Mouse (Mus musculus): ENCODE measurements around the gene Endod1. TPM values are rescaled to one million over a fixed set of nuclear protein-coding genes. Genes with fewer than 3 reads are reported as not detected.

Gene Endod1
- polyA plus RNA-seq, 1 experiment, result 4.0 TPM

DNA sequence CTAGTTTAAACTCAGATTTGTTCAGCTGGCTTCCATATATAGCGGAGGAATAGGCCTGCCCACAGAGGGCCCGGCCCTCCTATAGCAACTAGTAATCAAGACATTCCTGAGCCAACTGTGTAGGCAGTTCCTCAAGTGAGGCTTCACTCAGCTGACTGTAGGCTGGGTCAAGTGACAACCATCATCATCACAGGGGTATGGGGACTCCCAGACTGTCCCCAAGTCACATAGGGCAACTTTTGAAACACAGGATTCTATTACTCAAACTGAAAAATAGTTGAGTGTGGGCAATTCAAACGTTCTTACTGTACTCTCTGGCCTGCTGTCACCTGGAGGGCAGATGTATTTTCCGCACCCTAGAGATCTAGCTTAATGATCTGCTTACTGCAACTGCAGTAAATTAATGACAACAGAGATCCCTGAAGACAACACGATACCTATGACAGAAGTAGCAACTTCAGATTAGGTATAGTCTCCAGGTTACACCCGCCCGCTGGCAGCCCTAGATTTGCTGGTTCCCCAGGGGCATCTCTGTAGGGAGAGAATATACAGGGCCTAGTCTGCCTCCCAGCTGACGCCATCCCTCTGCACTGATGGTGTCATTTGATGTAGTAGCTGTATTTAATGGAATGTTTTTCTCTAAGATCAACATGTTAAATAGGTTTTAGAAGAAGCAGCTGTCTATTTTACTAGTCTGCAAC lies 19.1 kb downstream of the Endod1 start:
- Histone ChIP-seq H3K79me3 (ENCODE audit: low read depth) (no peaks in the 10 kb centered on the region), H3K79me2 (ENCODE audit: control insufficient read depth, insufficient read depth) (no peaks in the 10 kb centered on the region), H3K4me3 (ENCODE audit: insufficient read depth, poor library complexity, severe bottlenecking) (no peak overlapping the region), H3K36me3 (ENCODE audit: control insufficient read depth, insufficient read depth) (no peaks in the 10 kb centered on the region), H3K27me3 (ENCODE audit: control insufficient read depth, insufficient read depth, insufficient read length) (no peaks in the 10 kb centered on the region), H3ac (ENCODE audit: control insufficient read depth, insufficient read length, low read depth) (no peak overlapping the region)
- TF ChIP-seq MYOG (IDR thresholded peaks at IDR 0.05; ENCODE audit: control insufficient read depth, extremely low read depth, insufficient read length) (no peak), USF1 (IDR thresholded peaks at IDR 0.05; ENCODE audit: low read depth) (no peak), MYOD1 (IDR thresholded peaks at IDR 0.05; ENCODE audit: control insufficient read depth, insufficient read length, low read depth) (no peak), CTCF (IDR thresholded peaks at IDR 0.05; ENCODE audit: control insufficient read depth, insufficient read depth, insufficient read length) (no peak), CEBPB (IDR thresholded peaks at IDR 0.05; ENCODE audit: low read depth) (no peak), FOSL1 (IDR thresholded peaks at IDR 0.05; ENCODE audit: insufficient read depth, low read length, poor library complexity, severe bottlenecking) (no peak), MAX (IDR thresholded peaks at IDR 0.05) (no peak)

DNA sequence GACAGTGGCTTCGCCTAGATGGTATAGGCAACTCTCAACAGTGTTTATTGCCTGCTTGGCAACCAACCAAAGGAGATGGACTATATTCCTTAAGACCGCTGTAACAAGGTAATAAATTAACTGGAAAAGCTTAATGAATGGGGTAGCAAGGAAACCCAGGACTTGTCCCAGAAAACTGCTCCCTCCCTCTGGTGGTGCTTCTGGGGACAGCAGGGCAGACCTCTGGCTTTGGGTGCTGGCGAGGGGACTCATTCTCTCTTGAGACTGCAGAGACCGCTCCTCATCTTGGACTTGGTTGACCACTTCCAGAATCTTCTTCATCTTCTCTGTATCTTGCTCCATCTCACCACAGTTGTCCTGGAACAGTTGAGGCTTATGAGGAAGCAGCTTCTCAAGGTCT lies 24.3 kb downstream of the Endod1 start:
- Histone ChIP-seq H3K36me3 (ENCODE audit: control insufficient read depth, insufficient read depth) (no peaks in the 10 kb centered on the region), H3ac (ENCODE audit: control insufficient read depth, insufficient read length, low read depth) (no peak overlapping the region), H3K27me3 (ENCODE audit: control insufficient read depth, insufficient read depth, insufficient read length) (no peaks in the 10 kb centered on the region), H3K79me3 (ENCODE audit: low read depth) (no peaks in the 10 kb centered on the region), H3K79me2 (ENCODE audit: control insufficient read depth, insufficient read depth) (no peaks in the 10 kb centered on the region), H3K4me3 (ENCODE audit: insufficient read depth, poor library complexity, severe bottlenecking) (no peak overlapping the region)
- TF ChIP-seq MAX (IDR thresholded peaks at IDR 0.05), result no peak
- TF ChIP-seq MYOD1 (IDR thresholded peaks at IDR 0.05; ENCODE audit: control insufficient read depth, insufficient read length, low read depth), result no peak
- no peak for TF ChIP-seq CTCF (IDR thresholded peaks at IDR 0.05; ENCODE audit: control insufficient read depth, insufficient read depth, insufficient read length)
- TF ChIP-seq MYOG (IDR thresholded peaks at IDR 0.05; ENCODE audit: control insufficient read depth, extremely low read depth, insufficient read length), result no peak
- no peak for TF ChIP-seq CEBPB (IDR thresholded peaks at IDR 0.05; ENCODE audit: low read depth)
- no peak for TF ChIP-seq USF1 (IDR thresholded peaks at IDR 0.05; ENCODE audit: low read depth)
- no peak for TF ChIP-seq FOSL1 (IDR thresholded peaks at IDR 0.05; ENCODE audit: insufficient read depth, low read length, poor library complexity, severe bottlenecking)

GRCm38 (mm10) chr9:14354852-14355251 lies 26.5 kb downstream of the Endod1 start:
- TF ChIP-seq CTCF (IDR thresholded peaks at IDR 0.05; ENCODE audit: control insufficient read depth, insufficient read depth, insufficient read length), result no peak
- no peak for TF ChIP-seq USF1 (IDR thresholded peaks at IDR 0.05; ENCODE audit: low read depth)
- no peak for TF ChIP-seq FOSL1 (IDR thresholded peaks at IDR 0.05; ENCODE audit: insufficient read depth, low read length, poor library complexity, severe bottlenecking)
- no peak for TF ChIP-seq MYOD1 (IDR thresholded peaks at IDR 0.05; ENCODE audit: control insufficient read depth, insufficient read length, low read depth)
- no peak for TF ChIP-seq CEBPB (IDR thresholded peaks at IDR 0.05; ENCODE audit: low read depth)
- no peak for TF ChIP-seq MAX (IDR thresholded peaks at IDR 0.05)
- no peak for TF ChIP-seq MYOG (IDR thresholded peaks at IDR 0.05; ENCODE audit: control insufficient read depth, extremely low read depth, insufficient read length)
- no peak overlapping the region for H3ac ChIP-seq (ENCODE audit: control insufficient read depth, insufficient read length, low read depth)
- no peak overlapping the region for H3K4me3 ChIP-seq (ENCODE audit: insufficient read depth, poor library complexity, severe bottlenecking)

DNA sequence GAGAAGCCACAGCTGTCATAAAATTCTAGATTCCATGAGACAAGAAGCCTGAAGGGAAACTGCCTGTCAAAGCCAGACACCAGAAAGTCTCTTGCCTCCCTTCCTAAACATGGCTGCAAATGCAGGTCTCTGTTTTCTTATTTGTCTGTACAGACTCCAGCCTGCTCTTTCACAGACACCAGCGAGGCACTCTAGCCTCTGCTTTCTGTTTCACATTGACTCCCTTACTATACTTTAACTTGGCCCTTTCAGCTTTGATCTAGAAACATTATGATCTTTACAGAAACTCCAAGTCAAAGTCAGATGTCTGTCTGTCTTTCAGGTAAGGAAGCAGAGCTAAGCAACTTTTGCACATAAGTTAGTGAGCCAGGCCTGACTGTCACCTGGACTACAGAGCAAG lies 29.0 kb downstream of the Endod1 start:
- no peaks in the 10 kb centered on the region for H3K79me3 ChIP-seq (ENCODE audit: low read depth)
- H3K36me3 ChIP-seq (ENCODE audit: control insufficient read depth, insufficient read depth), result no peaks in the 10 kb centered on the region
- no peak overlapping the region for H3ac ChIP-seq (ENCODE audit: control insufficient read depth, insufficient read length, low read depth)
- no peak overlapping the region for H3K4me3 ChIP-seq (ENCODE audit: insufficient read depth, poor library complexity, severe bottlenecking)
- TF ChIP-seq FOSL1 (IDR thresholded peaks at IDR 0.05; ENCODE audit: insufficient read depth, low read length, poor library complexity, severe bottlenecking) (no peak), CEBPB (IDR thresholded peaks at IDR 0.05; ENCODE audit: low read depth) (no peak), MYOG (IDR thresholded peaks at IDR 0.05; ENCODE audit: control insufficient read depth, extremely low read depth, insufficient read length) (no peak), USF1 (IDR thresholded peaks at IDR 0.05; ENCODE audit: low read depth) (no peak), MAX (IDR thresholded peaks at IDR 0.05) (no peak), CTCF (IDR thresholded peaks at IDR 0.05; ENCODE audit: control insufficient read depth, insufficient read depth, insufficient read length) (no peak), MYOD1 (IDR thresholded peaks at IDR 0.05; ENCODE audit: control insufficient read depth, insufficient read length, low read depth) (no peak)
- H3K27me3 ChIP-seq (ENCODE audit: control insufficient read depth, insufficient read depth, insufficient read length), result no peaks in the 10 kb centered on the region
- no peaks in the 10 kb centered on the region for H3K79me2 ChIP-seq (ENCODE audit: control insufficient read depth, insufficient read depth)

More at GRCm38 (mm10) chr9:14354852-14355251, 26.5 kb downstream of the Endod1 start:
- no peaks in the 10 kb centered on the region for H3K79me3 ChIP-seq (ENCODE audit: low read depth)
- no peaks in the 10 kb centered on the region for H3K27me3 ChIP-seq (ENCODE audit: control insufficient read depth, insufficient read depth, insufficient read length)
- H3K79me2 ChIP-seq (ENCODE audit: control insufficient read depth, insufficient read depth), result no peaks in the 10 kb centered on the region
- H3K36me3 ChIP-seq (ENCODE audit: control insufficient read depth, insufficient read depth), result no peaks in the 10 kb centered on the region

- Histone ChIP-seq H3K79me2 (ENCODE audit: control insufficient read depth, insufficient read depth) (no peaks in the 10 kb centered on the region), H3K36me3 (ENCODE audit: control insufficient read depth, insufficient read depth) (no peaks in the 10 kb centered on the region), H3K79me3 (ENCODE audit: low read depth) (no peaks in the 10 kb centered on the region), H3K27me3 (ENCODE audit: control insufficient read depth, insufficient read depth, insufficient read length) (no peaks in the 10 kb centered on the region), H3K4me3 (ENCODE audit: insufficient read depth, poor library complexity, severe bottlenecking) (no peak overlapping the region), H3ac (ENCODE audit: control insufficient read depth, insufficient read length, low read depth) (no peak overlapping the region)
- TF ChIP-seq CEBPB (IDR thresholded peaks at IDR 0.05; ENCODE audit: low read depth) (no peak), MYOG (IDR thresholded peaks at IDR 0.05; ENCODE audit: control insufficient read depth, extremely low read depth, insufficient read length) (no peak), MAX (IDR thresholded peaks at IDR 0.05) (no peak), USF1 (IDR thresholded peaks at IDR 0.05; ENCODE audit: low read depth) (no peak), CTCF (IDR thresholded peaks at IDR 0.05; ENCODE audit: control insufficient read depth, insufficient read depth, insufficient read length) (no peak), FOSL1 (IDR thresholded peaks at IDR 0.05; ENCODE audit: insufficient read depth, low read length, poor library complexity, severe bottlenecking) (no peak), MYOD1 (IDR thresholded peaks at IDR 0.05; ENCODE audit: control insufficient read depth, insufficient read length, low read depth) (no peak)
These were observed 30.5 kb downstream of the Endod1 start for GRCm38 (mm10) chr9:14350787-14351186.
